Mouse (Mus musculus): Measurements from ENCODE around the gene Nifk.

Gene Nifk

DNA sequence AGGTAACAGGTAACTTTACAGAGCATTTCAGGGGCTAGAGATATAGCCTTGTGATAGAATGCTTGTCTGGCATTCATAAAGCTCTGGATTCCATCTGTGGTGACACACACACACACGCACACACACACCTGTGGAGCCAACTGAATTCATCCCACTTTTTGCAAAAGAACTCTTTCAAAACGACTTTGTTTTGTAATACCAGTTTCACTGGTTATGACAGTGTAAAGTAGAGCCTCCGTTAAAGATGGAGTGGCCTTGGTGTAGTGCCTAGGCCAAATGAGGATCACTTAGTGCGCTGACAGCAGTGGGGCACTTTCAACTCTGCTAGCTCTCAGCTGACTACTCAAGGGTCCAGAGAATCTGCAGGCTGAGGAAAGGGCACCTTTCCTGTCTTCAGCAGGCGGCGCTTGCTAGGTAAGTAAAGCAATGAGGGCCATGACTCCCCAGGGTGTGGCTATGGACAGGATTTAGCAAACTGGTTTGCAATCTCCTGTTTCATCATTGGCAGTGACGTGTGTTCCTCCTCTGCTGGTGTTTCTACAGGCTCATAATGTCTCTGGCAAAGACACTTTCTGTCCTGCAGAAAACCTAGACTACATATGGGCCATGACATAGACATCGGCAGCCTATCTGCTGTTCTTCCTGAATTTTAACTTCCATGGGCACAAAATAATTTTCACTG is 58.6 kb downstream of the Nifk start:
- no peak for DNase-seq (ENCODE audit: low read depth, low spot score)
